Mouse (Mus musculus) layer of hippocampus, postnatal 10 days (tissue): ENCODE results near the gene Prkacb. TPM values are rescaled to one million over a fixed set of nuclear protein-coding genes. Genes with fewer than 3 reads are reported as not detected.
A peak's percentile ranks its signal among the peaks of the same experiment; 100 is the strongest.
"Not testable (repeated sequence)": the region's sequence is repeated elsewhere in the genome, so short reads cannot be mapped to it uniquely, and the experiment has no call there.

Experiments
- DNase-seq, 2 experiments: peaks; one replicate each; pipeline ENCODE4 v3.0.0; 2021; ENCODE audit warnings: low spot score in 2 of 2
- total RNA-seq, 2 experiments: library from RNA; stranded (reverse); gene quantifications; 2 replicates each; pipeline ENCODE4 v1.2.3; 2021

The Prkacb gene
- total RNA-seq, 2 experiments from 2014 or later: 249 to 257 TPM

GRCm38 (mm10) chr3:146780241-146780640 lies 32.5 kb downstream of the Prkacb start:
- no peak for DNase-seq

DNA sequence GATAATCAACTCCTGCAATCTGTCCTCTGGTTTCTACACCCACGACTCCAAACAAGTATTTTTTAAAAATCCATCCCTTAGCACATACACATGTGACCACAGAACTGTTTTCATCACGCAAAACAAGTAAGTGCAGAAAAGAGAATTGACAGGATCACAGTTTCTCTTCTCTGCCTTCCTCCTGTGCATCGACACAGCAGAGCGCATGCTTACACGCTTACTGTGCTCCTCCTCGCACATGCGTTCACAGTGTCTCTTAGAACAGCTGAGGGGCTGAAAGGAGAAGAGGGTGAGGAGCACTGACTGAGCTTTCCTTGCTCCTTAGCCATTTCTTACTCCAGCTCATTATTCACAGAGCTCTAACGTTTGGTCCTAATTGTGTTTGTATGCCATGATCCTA lies 33.9 kb downstream of the Prkacb start:
- DNase-seq: no peak

DNA sequence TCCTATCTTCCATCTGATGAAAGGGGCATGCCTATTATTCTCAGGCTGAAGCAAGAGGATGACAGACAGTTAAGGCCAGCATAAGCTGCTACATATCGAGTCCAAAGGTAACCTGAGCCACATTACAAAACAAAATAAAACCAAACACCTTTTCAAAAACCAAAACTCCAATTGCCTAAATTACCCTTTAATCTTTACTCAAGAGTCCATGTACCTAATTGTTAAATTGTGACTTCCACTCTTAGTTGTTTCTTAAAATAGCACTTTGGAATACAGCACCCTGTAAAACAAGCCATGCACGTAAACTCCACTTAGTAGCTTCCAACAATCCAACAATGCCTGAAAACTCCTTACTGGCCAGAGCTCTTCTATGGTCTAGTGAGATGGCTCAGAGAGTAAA lies 34.3 kb downstream of the Prkacb start:
- DNase-seq: no peak

GRCm38 (mm10) chr3:146776711-146777110 lies 36.1 kb downstream of the Prkacb start:
- no peak for DNase-seq

DNA sequence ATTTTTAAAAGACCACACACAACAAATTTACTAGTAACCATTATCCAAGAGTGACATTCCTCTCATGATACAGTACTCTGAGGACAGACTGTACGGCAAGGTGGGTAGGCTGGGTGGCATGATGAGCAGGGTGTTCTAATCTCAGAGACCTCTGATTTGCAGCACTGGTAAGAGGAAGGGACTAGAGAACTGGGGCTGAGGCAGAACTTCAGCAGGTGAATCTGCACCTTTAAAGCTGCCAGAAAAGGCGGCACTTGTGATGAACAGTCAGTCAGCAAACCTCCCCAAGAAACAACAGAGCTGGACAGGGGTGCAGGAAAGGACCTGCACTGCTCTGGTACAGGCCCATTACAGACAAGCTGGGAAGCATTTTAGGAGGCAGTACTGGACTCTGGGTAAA lies 41.9 kb downstream of the Prkacb start:
- DNase-seq: no peak

- peak; percentile 26 to 46 for DNase-seq
These were observed 42.7 kb downstream of the Prkacb start for GRCm38 (mm10) chr3:146769940-146770659.

DNA sequence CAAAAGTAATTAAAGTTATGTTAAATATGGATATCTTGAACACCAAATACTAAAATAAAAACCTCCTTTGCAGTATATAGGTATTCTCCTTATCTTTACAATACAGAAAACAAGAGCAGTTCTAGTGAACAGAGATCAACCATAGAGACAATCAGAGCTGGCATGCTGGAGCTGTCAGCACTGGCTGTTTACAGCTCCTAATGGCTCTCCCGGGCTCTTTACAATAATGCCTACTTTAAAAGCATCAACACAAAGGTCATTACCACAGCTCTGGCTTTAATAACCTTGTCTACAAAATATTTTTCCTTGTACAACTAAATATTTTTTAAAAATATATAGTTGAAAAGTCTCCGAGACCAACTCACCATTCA lies 43.2 kb downstream of the Prkacb start:
- no peak for DNase-seq

- DNase-seq: no peak
These were observed 43.9 kb downstream of the Prkacb start for GRCm38 (mm10) chr3:146768921-146769320.

DNA sequence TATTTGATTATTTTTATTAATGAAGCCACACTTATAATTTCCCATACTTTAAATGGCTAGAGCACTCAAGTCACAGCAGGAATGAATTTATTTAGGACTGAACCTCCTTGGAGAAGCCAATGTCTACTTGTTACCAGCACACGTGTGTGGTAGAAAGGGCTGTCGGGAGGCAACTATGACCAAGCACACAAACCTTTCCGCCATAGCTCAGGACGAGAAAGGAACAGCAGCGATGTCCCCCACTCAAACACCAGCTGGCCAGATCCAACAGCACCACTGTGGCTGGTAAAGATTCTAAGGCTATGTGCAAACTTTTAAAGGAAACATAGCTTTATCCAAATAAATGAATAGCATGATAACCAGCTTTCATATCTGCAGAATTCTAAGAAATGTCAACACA lies 44.4 kb downstream of the Prkacb start:
- DNase-seq: no peak

DNA sequence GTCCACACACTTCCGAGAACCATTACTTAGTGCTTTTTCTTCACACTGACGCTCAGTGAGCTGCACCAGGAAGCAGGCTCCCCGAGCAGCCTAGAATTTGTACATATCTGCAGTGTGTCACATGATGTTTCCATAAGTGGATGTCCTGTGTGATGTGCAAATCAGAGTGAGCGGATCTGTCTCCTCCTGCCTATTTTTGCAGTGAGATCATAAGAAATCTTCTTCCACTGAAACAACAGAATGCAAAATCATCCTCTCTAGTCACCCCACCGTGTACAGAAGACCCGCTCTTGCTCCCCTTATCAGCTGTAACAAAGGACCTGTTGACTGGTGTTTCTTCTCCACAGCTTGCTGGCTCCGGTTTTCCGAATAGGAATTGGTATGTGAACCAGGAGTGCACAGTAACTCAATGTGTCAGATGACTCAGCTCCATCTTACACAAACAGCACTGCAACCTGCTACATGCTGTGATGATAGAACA lies 46.0 kb downstream of the Prkacb start:
- DNase-seq: no peak

GRCm38 (mm10) chr3:146766071-146766605 lies 46.7 kb downstream of the Prkacb start:
- no peak for DNase-seq

DNA sequence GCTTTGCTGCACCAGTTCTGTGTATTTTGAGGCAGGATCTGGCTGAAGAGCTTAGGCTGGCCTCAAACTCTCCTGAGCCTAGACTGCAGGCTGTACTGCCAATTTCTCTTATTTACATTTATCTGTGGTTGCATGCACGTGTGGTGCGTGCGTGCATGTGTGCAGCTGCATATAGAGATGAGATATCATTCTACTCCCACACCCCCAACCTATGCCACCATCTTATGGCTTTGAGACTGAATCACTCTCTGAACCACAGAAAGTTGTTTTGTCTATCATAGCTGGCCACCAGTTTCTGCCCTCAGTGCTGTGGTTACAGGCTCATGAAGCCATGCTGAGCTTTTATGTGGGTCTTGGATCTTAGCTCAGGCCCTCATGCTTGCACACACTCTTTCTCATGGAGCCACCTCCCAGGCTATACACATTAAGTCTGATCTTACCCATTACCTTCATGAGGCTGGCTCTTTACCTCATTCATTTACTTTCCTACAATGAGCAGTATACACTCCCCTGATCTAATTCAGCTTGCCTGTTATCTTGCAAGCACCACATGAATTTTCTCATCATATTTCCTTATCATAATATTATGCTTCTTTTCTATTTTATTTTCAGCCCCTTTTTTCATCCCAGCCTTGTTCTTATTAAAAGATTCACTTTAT lies 47.8 kb downstream of the Prkacb start:
- DNase-seq: no peak

DNA sequence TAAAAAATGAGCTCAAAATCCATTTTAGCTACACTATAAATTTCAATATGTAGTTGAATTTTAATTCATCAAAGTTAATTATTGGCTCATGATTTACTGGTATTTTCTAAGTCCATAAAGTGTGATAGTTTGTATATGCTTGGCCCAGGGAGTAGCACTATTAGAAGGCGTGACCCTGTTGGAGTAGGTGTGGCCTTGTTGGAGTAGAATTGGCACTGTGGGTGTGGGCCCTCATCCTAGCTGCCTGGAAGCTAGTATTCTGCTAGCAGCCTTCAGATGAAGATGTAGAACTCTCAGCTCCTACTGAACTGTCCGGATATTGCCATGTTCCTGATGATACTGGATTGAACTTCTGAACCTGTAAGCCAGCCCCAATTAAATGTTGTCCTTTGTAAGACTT lies 49.7 kb downstream of the Prkacb start:
- DNase-seq: not testable (repeated sequence)

DNA sequence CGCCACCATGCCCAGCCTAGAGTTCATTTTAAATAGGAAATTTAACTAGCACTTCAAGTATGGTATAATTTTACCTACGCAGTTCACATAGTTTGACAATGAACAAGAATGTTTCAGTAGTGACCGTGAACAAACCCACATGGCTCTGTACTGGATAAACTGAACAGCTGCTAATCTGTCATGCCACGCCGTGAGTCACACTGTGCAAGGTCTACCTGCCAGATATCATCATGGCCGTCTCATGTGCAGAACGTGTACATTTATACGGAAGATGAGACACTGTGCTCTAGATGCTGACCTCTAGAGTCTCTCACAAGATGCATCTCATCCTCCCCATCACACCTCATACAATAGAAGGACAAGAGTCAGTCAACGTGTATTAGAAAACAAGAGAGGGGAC lies 51.5 kb downstream of the Prkacb start:
- DNase-seq: no peak

DNA sequence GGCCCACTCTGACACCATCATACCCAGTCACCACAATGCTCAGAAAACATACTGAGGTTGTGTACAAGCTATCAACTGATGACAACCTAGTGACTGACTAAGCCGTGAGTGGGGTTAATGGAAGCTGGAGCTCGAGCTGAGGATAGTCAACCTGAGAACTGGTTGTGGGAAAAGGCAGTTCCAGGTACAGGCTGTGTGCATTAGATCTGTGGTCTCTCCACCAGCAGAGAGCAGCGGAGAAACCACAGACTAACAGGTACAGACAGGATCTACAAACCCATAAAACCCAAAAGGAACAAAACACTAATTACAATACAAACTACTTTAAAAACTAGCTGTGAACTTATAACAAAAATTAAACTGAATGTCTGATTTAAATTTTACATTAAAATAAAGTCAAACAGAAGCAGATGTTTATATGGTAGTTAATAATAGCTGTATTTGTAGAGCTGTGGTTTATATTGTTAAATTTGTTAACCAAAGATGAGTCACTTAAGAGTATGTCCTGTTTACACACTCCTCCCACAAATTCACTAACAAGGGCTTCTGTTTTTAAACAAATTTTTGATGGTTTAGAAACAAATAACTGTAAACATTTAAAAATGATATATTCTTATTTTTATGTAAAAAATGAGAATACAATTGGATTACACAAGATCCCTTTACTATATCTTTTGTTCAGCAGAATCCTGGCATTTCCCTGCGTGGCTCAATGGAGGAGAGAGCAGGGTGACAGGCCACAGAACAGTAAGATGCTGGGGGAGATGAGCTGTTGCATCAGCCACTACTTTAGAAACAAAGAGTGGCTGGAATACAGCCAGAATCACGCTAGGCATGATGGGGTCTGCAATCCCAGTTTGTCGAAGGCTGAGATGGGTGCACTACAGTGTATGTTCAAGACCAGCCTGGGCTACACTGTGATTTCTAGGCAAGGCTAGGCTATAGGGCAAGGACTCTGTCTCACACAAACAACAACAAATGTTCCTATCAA lies 54.5 kb downstream of the Prkacb start:
- DNase-seq: no peak

DNA sequence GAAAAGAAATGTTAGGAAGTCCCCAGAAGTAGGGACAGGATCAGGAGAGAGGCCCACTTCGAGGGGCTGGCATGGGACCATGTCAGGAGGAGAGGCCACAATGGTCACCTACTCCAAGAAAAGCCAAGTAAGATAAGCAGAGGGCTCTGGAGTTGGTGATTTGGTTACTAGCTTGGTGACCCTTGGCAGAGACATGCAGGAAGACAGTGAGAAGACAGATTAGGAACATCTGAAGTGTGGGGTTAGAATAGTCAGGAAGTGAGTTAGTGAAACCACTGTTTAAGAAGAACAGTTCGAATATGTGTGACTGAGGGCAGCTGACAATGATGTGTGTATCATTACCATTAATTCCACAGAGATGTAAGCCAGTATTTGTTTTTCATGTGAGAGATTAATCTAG lies 58.5 kb downstream of the Prkacb start:
- DNase-seq: no peak

GRCm38 (mm10) chr3:146741564-146742202 lies 71.1 kb downstream of the Prkacb start:
- DNase-seq: no peak

DNA sequence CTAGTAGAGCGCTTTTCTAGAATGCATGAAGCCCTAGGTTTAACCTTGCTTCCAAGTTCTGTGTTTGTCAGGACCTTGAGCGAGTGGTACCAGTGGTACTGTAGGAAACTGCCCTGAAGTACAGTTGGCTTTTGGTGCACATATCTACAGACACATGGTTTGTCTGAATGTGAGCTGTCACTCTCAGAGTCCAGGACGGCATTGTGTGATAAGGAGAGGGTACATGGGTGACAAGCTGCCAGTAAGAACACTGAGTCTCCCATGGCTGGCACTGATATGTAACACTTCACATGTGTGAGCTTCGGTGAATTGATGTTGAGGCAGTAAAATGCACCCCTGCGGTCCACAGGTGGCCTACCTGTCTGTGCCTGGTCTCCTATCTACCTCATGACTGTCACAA lies 71.6 kb downstream of the Prkacb start:
- DNase-seq: no peak

GRCm38 (mm10) chr3:146736186-146736585 lies 76.6 kb downstream of the Prkacb start:
- DNase-seq: not testable (repeated sequence)

- no peak for DNase-seq
These were observed 77.1 kb downstream of the Prkacb start for GRCm38 (mm10) chr3:146735657-146736056.
